Mouse (Mus musculus) left cerebral cortex, adult 2 months (tissue): ENCODE measurements around the gene Agfg1. TPM values are rescaled to one million over a fixed set of nuclear protein-coding genes. Genes with fewer than 3 reads are reported as not detected.
"Not testable (repeated sequence)": the region's sequence is repeated elsewhere in the genome, so short reads cannot be mapped to it uniquely, and the experiment has no call there.

Source experiments
- DNase-seq, 2 experiments: peaks; one replicate each; pipeline ENCODE4 v3.0.0; 2021 to 2022; ENCODE audit warnings: low spot score in 2 of 2, mixed read lengths in 1 of 2; ENCODE audit errors: extremely low spot score in 1 of 2
- H3K27ac ChIP-seq: fragments of 200-600 bp; 2 replicates; pipeline ENCODE4 v1.8.1; 2022
- H3K4me3 ChIP-seq: fragments of 200-600 bp; 2 replicates; pipeline ENCODE4 v1.8.1; 2022
- CTCF ChIP-seq: fragments of 200-600 bp; IDR thresholded peaks from 2 replicates; pipeline ENCODE4 v1.8.1; 2022; ENCODE audit warnings: antibody characterized with exemption, mild to moderate bottlenecking, moderate library complexity
- intact Hi-C: fragments of 180-260 bp; cut with DNase I; formaldehyde crosslinking; loops from one replicate; pipeline ENCODE4 v1.15.1; 2025
- total RNA-seq, 2 experiments: library from RNA; stranded (reverse); gene quantifications; 2 replicates each; pipeline ENCODE4 v1.2.3; 2021

The Agfg1 gene
- total RNA-seq, 2 experiments from 2014 or later = 76.6 to 78.3 TPM

DNA sequence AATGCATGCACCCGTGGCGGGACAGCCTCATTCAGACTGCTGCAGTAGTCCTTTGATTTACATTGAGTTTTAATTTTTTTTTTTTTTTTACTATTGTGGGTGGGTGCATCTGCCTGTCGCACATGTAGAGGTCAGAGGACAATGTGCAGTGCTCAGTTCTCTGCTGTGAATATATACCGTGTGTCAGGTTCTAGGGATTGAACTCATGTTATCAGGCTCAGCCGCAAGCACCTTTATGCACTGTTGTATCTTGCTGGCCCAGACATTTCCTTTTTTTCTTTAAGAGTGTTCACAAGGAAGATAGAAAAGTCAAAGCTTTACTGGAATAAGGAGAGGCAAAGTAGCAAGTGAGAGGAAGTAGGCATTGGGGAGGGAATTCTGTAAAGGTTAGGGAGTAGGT lies 16.4 kb downstream of the Agfg1 start:
- no peak for TF ChIP-seq CTCF
- intact Hi-C loops = no loop called here
- DNase-seq = no peak
- Histone ChIP-seq H3K4me3 (no peak overlapping the region), H3K27ac (no peak overlapping the region)

- intact Hi-C loops = no loop called here
- no peak for DNase-seq
- TF ChIP-seq CTCF = no peak
These were observed 19.0 kb downstream of the Agfg1 start for GRCm38 (mm10) chr1:82858236-82858635.

GRCm38 (mm10) chr1:82860391-82860790 lies 21.1 kb downstream of the Agfg1 start:
- no peak overlapping the region for H3K4me3 ChIP-seq
- TF ChIP-seq CTCF = no peak
- no peak overlapping the region for H3K27ac ChIP-seq
- DNase-seq = no peak
- intact Hi-C loops = no loop called here

More at GRCm38 (mm10) chr1:82858236-82858635, 19.0 kb downstream of the Agfg1 start:
- Histone ChIP-seq H3K4me3 (no peak overlapping the region), H3K27ac (no peak overlapping the region)

GRCm38 (mm10) chr1:82870202-82870601 lies 30.9 kb downstream of the Agfg1 start:
- DNase-seq = no peak
- intact Hi-C loops = no loop called here
- no peak for TF ChIP-seq CTCF
- Histone ChIP-seq H3K4me3 (no peak overlapping the region), H3K27ac (no peak overlapping the region)

GRCm38 (mm10) chr1:82879172-82879571 lies 39.9 kb downstream of the Agfg1 start:
- DNase-seq = no peak

GRCm38 (mm10) chr1:82880196-82880595 lies 40.9 kb downstream of the Agfg1 start:
- intact Hi-C loops = no loop called here
- Histone ChIP-seq H3K4me3 (no peak overlapping the region), H3K27ac (no peak overlapping the region)
- no peak for TF ChIP-seq CTCF
- no peak for DNase-seq

More at GRCm38 (mm10) chr1:82879172-82879571, 39.9 kb downstream of the Agfg1 start:
- intact Hi-C loops = no loop called here
- TF ChIP-seq CTCF = no peak
- Histone ChIP-seq H3K27ac (no peak overlapping the region), H3K4me3 (no peak overlapping the region)

DNA sequence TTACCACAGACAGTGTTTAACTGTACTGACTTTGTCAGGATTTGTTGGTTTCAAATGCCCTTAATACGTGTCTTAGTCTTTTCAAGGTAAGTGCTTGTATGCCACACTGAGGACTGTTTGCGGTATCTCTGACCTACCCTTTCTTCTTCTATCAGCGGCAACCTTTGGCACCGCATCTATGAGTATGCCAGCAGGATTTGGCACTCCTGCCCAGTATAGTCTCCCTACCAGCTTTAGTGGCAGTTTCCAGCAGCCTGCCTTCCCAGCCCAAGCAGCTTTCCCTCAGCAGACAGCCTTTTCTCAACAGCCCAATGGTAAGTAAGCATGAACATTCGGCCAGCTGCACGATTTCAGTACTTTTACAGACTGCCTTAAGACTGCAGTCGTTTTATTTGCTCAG lies 54.0 kb downstream of the Agfg1 start:
- H3K27ac ChIP-seq = no peak overlapping the region
- intact Hi-C loops = no loop called here
- TF ChIP-seq CTCF = no peak
- no peak overlapping the region for H3K4me3 ChIP-seq
- no peak for DNase-seq

DNA sequence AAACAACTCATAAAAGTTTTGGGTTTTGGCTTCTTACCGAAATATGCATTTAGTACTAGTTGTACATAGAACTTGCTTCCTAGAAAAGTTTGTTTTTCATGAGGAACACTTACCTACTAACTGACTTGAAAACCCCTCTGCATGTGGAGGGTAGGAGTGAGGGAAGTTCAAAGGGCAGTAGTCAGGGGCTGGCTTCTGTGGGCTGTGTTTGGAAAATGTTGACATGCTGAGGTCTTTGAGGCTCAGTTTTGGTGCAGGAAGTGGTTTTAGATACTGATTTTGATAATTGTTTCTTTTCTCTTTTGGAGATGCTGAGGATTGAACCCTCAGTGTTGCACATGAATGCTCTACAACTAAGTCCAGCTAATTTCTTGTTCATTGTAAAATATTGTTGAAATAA lies 61.3 kb downstream of the Agfg1 start:
- TF ChIP-seq CTCF = no peak
- DNase-seq = no peak
- intact Hi-C loops = no loop called here
- no peak overlapping the region for H3K27ac ChIP-seq
- no peak overlapping the region for H3K4me3 ChIP-seq

DNA sequence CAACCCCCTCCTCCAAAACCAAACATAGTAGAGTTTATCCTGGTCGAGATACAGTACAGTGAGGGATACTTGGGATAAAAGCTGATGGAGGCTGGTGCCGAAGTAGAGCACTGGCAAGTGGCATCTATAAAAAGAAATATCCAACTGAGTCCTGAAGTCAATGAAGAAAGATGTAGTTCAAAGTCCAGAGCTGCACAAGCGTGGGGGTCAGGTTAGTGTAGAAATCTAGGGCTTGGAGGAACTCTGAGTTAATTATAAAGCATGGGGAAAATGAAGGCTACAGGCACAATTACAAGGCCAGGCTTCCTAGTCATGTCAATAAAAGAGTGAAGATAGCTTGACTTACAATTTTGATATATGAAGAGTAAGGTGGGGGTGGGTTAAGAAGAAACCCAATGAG lies 61.9 kb downstream of the Agfg1 start:
- TF ChIP-seq CTCF = no peak
- no peak for DNase-seq
- intact Hi-C loops = no loop called here
- Histone ChIP-seq H3K27ac (no peak overlapping the region), H3K4me3 (no peak overlapping the region)

DNA sequence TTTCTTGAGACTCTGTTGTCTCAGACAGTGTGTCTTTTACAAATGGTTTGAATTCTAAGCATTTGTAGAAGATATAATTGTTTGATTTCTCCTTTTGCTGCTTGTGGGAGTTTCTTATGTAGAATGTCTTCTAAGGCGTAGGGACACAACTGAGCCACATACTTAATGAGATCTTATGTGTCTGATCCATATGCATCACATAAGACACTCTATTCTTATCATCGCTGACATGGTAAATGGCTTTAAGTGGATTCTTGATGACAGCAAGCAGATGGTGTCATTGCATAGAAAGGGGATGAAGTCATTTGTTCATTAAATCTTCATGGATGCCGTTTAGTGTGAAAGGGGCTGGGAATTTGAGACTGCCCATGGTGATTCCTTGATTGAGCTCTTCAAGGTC lies 66.6 kb downstream of the Agfg1 start:
- intact Hi-C loops = no loop called here
- H3K4me3 ChIP-seq = no peak overlapping the region
- no peak for DNase-seq
- H3K27ac ChIP-seq = no peak overlapping the region
- no peak for TF ChIP-seq CTCF

- no peak within 1 kb of the TSS for H3K4me3 ChIP-seq
- peak; percentile 9 for TF ChIP-seq CTCF
- no peak within 1 kb of the TSS for H3K27ac ChIP-seq
- no peak for DNase-seq
- intact Hi-C loops = no loop called here
These were observed 73.7 kb downstream of the Agfg1 start, which contains the start of gene A030005L19Rik for GRCm38 (mm10) chr1:82913025-82913424. A030005L19Rik (plus strand) TSS chr1:82913325.

DNA sequence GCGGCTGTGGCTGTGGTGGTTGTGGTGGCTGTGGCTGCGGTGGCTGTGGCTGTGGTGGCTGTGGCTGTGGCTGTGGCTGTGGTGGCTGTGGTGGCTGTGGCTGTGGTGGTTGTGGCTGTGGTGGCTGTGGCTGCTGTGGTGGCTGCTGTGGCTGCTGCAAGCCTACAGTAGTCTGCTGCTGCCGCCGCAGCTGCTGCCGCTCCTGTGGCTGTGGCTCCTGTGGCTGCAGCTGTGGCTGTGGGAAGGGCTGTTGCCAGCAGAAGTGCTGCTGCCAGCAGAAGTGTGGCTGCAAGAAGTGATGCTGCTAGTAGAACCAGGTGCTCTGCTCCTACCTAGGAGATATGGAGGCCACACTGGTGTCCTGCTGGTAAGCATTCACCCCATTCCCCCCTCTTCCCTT lies 74.2 kb downstream of the Agfg1 start:
- H3K27ac ChIP-seq, intact Hi-C loops, DNase-seq, H3K4me3 ChIP-seq: not testable (repeated sequence)

DNA sequence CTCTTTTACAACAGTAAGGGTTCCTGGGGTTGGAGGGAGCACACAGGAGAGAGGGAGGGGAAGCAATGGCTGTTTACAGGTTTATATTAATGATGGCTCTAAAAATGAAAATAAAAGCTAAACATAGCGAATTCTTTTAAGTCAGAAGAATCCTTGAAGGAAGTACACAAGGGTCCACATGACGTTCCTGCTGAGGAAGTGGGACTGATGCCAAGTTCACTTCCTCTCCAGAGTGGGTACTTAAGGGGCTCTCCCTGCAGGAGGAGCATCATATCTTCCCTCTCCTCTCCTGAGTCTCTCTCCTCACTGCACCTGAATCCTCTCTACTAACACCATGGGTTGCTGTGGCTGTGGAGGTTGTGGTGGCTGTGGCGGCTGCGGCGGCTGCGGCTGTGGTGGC lies 85.4 kb downstream of the Agfg1 start, which contains the start of gene A030014E15Rik:
TSS of gene A030014E15Rik (plus strand) at position 268 of the 400 bp plus-strand sequence.
- intact Hi-C loops = no loop called here
- H3K4me3 ChIP-seq = no peak within 1 kb of the TSS

DNA sequence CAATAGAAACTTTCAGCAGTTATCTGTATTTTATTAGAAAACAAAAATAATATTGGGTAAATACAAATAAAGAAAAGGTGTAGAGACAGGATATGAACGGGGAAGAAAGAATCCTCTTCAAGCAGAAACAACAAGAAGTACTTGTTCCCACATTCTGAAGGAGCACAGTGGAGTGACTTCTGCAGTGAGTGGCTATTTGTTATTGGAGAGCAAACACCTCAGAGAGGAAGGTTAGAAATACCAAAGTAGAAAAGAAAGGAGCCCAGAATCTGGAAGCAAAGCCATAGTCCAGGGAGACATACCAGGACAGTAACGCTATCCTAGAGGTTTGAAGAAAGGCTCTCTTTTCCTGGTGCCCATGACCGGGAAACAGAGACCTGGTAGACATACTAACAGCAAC lies 91.3 kb downstream of the Agfg1 start:
- H3K27ac ChIP-seq, H3K4me3 ChIP-seq, DNase-seq, intact Hi-C loops: not testable (repeated sequence)

More for the DNA sequence above, 85.4 kb downstream of the Agfg1 start, which contains the start of gene A030014E15Rik:
- no peak within 1 kb of the TSS for H3K27ac ChIP-seq
- no peak for DNase-seq
- no peak for TF ChIP-seq CTCF

- H3K27ac ChIP-seq, DNase-seq, intact Hi-C loops, H3K4me3 ChIP-seq: not testable (repeated sequence)
These were observed 92.0 kb downstream of the Agfg1 start, which contains the start of gene Gm6217 for GRCm38 (mm10) chr1:82931326-82931725. Gm6217 (minus strand) TSS chr1:82931399.
